Mouse (Mus musculus) hindbrain, embryonic 11.5 days (tissue): ENCODE results near the gene Atcay. TPM values are rescaled to one million over a fixed set of nuclear protein-coding genes. Genes with fewer than 3 reads are reported as not detected.

Experiments used
- ATAC-seq: fragments of 200-750 bp; cut with Nextera tagmentation; 2 replicates; pipeline ENCODE4 v1.8.0; 2017; ENCODE audit warnings: mild to moderate bottlenecking, moderate TSS enrichment, moderate library complexity; ENCODE audit not compliant: low FRiP score
- DNase-seq: peaks from one replicate; pipeline ENCODE4 v3.0.0-alpha.2; 2015; ENCODE audit warnings: low spot score
- H3K27ac ChIP-seq: fragments of 300-500 bp; sonication (generic); 2 replicates; pipeline ENCODE4 v1.5.1; 2014; ENCODE audit warnings: mild to moderate bottlenecking, low read depth, low read length
- H3K27me3 ChIP-seq: fragments of 300-500 bp; sonication (generic); 2 replicates; pipeline ENCODE4 v1.6.1; 2014; ENCODE audit warnings: mild to moderate bottlenecking, low read length, moderate library complexity, mixed read lengths; ENCODE audit not compliant: control insufficient read depth, insufficient read depth
- H3K36me3 ChIP-seq: fragments of 300-500 bp; sonication (generic); 2 replicates; pipeline ENCODE4 v1.6.1; 2014; ENCODE audit warnings: mild to moderate bottlenecking, low read length, moderate library complexity, mixed read lengths; ENCODE audit not compliant: control insufficient read depth, insufficient read depth
- H3K4me1 ChIP-seq: fragments of 300-500 bp; sonication (generic); replicated peaks from 2 replicates; pipeline ENCODE4 v1.6.1; 2014; ENCODE audit warnings: low read length, mixed read lengths; ENCODE audit not compliant: control insufficient read depth, insufficient read depth
- H3K4me2 ChIP-seq: fragments of 300-500 bp; sonication (generic); replicated peaks from 2 replicates; pipeline ENCODE4 v1.6.1; 2014; ENCODE audit warnings: mild to moderate bottlenecking, low read depth, low read length
- H3K4me3 ChIP-seq: fragments of 300-500 bp; sonication (generic); 2 replicates; pipeline ENCODE4 v1.5.1; 2014; ENCODE audit warnings: low read depth, low read length
- H3K9ac ChIP-seq: fragments of 300-500 bp; sonication (generic); 2 replicates; pipeline ENCODE4 v1.6.1; 2014; ENCODE audit warnings: low read depth, low read length
- H3K9me3 ChIP-seq: fragments of 300-500 bp; sonication (generic); 2 replicates; pipeline ENCODE4 v1.6.1; 2016; ENCODE audit warnings: low read length; ENCODE audit not compliant: control insufficient read depth
- WGBS: fragments of 180-500 bp; shearing (Covaris S2); extraction: QIAGEN DNeasy Blood & Tissue Kit; methylation state at CpG from one replicate; pipeline ENCODE4 v1.1.7; 2014; 5-methylcytosine and 5-hydroxymethylcytosine counted together
- polyA plus RNA-seq: library from polyadenylated mRNA; unstranded; fragments of >200 nt; fragmentation: Nextera tagmentation; extraction: Ambion mirVana; gene quantifications from 2 replicates; pipeline ENCODE4 v1.2.1, GENCODE M21; 2014

Atcay gene
- polyA plus RNA-seq, 1 experiment from 2014 or later: 22.8 TPM

- DNase-seq (peak; percentile 99), ATAC-seq (peak; percentile 91)
- H3K27ac ChIP-seq: peak within 1 kb of the TSS; percentile 59; the same call in 1 of the 2 replicates
- H3K9me3 ChIP-seq: no peaks in the 10 kb centered on the region
- H3K4me2 ChIP-seq: peak within 1 kb of the TSS; percentile 57
- peaks cover 4% of the 10 kb centered on the region; the same call in 1 of the 2 replicates for H3K36me3 ChIP-seq
- H3K4me1 ChIP-seq: peaks cover 7% of the 10 kb centered on the region
- under 1% methylated on average over 48 of the region's 48 CpGs for WGBS
- peak within 1 kb of the TSS; percentile 77 for H3K9ac ChIP-seq
- no peaks in the 10 kb centered on the region for H3K27me3 ChIP-seq
- H3K4me3 ChIP-seq: peak within 1 kb of the TSS; percentile 67
Measured at GRCm38 (mm10) chr10:81266211-81267105, 35.8 kb upstream of the Atcay start, which contains the start of the genes Mrpl54 and Apba3. TSS of gene Mrpl54 (minus strand) at chr10:81266934. TSS of gene Apba3 (plus strand) at chr10:81266960.

DNA sequence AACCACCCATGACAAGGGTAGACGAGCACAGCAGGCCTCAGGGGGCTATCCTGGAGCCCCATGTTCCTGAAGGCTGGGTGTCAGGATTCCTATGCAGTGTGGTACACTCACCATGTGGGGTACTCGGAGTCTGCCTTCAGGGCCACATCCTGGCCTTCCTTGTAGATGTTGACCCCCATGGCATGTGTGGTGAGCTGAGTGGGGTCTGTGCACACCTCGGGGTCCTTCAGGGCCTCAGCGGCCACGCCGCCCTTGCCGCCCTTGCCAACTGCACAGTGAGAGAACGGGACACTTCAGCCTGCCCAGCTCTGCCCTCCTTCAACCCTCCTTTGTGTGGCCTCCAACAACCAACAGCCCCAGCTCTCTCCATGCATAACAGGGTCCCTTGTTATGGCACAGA is 34.9 kb upstream of the Atcay start:
- Histone ChIP-seq H3K9me3 (no peaks in the 10 kb centered on the region), H3K4me1 (peaks cover 7% of the 10 kb centered on the region), H3K27me3 (no peaks in the 10 kb centered on the region), H3K4me2 (peak overlapping the region; percentile 57), H3K36me3 (0 out of 2 replicates have a peak, but pooled peaks cover 4% of the 10 kb centered on the region), H3K4me3 (no peak overlapping the region), H3K9ac (peak overlapping the region; percentile 24; the same call in 1 of the 2 replicates), H3K27ac (no peak overlapping the region)
- DNase-seq (no peak), ATAC-seq (no peak)
- WGBS: 96% methylated on average over 8 of the region's 8 CpGs

GRCm38 (mm10) chr10:81261025-81261424 is 30.4 kb upstream of the Atcay start:
- H3K9ac ChIP-seq: no peak overlapping the region
- H3K4me2 ChIP-seq: no peak overlapping the region
- H3K27me3 ChIP-seq: peaks cover 31% of the 10 kb centered on the region
- no peaks in the 10 kb centered on the region for H3K9me3 ChIP-seq
- ATAC-seq (no peak), DNase-seq (no peak)
- H3K27ac ChIP-seq: no peak overlapping the region
- WGBS: 96% methylated on average over 4 of the region's 4 CpGs
- no peaks in the 10 kb centered on the region; the same call in none of the 2 replicates for H3K4me1 ChIP-seq
- H3K4me3 ChIP-seq: no peak overlapping the region
- H3K36me3 ChIP-seq: 0 out of 2 replicates have a peak, but pooled peaks cover 4% of the 10 kb centered on the region

DNA sequence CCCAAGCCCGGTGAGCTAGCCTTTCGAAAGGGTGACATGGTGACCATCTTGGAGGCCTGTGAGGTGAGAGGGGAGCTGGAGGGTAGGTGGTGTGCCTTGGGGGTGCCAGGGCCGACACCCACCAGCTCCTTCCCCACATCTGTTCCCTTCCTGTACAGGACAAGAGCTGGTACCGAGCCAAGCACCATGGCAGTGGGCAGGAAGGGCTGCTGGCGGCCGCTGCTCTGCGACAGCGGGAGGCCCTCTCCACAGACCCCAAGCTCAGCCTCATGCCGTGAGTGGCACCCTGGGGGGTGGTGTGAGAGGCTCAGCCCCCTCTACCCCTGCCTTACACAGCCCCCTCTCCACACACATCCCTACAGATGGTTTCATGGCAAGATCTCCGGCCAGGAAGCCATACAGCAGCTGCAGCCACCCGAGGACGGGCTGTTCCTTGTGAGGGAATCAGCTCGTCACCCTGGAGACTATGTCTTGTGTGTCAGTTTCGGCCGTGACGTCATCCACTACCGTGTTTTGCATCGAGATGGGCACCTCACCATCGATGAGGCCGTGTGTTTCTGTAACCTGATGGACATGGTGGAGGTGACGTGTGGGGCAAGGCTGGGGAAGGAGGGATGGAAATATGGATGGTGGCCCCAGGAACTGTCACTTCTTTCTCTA is 28.7 kb upstream of the Atcay start:
- no peak overlapping the region for H3K9ac ChIP-seq
- DNase-seq (no peak), ATAC-seq (peak; percentile 16; the same call in 1 of the 2 replicates)
- no peak overlapping the region for H3K27ac ChIP-seq
- no peaks in the 10 kb centered on the region for H3K36me3 ChIP-seq
- WGBS: 36% methylated on average over 21 of the region's 21 CpGs
- no peaks in the 10 kb centered on the region; the same call in 1 of the 2 replicates for H3K4me1 ChIP-seq
- H3K4me3 ChIP-seq: no peak overlapping the region
- H3K9me3 ChIP-seq: no peaks in the 10 kb centered on the region
- peaks cover 35% of the 10 kb centered on the region for H3K27me3 ChIP-seq
- H3K4me2 ChIP-seq: no peak overlapping the region

DNA sequence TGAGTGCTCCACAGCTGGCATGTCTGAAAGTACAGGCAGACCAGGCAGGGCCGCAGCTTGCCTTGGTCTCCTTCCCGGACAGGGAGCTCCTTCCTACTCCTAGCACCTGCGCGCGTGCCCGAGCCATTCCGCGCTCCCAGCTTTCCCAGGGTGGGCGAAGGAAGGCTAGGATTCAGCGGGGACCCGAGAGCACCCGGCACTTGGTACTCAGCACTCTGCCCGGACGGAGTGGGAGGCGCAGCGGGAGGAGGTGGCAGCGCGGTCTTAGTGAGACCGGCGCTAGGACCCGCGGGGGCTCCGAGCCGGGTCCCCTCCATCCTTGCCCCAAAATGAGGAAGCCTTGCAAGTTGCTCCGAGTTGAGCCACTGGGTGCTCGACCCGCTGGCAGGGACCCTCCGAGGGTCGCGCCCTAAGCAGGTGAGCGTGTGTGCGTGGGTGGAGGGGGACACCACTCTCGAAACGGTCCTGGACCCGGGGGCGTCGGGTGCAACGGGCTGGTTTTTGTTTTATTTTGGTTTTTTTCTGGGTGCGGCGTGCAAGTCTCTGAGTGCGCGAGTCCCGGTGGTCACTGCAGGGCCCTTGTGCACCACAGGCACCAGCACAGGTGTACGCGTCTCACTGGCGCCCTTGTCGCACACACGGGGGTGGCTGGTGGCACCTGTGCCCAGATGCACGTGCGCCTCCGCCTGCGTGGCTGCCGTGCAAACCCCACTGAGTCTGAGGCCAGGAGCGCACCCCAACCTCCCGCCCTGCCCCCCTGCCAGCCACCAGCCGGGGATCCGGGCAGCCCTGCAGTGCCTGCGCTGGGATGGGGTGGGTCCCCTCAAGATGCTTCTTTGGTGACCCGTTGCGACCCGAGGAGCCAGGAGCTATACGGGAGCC is 26.8 kb upstream of the Atcay start:
- ATAC-seq: no peak
- H3K4me2 ChIP-seq: peak overlapping the region; percentile 58
- peak overlapping the region; percentile 37 for H3K4me3 ChIP-seq
- no peak overlapping the region for H3K27ac ChIP-seq
- WGBS: 2% methylated on average over 61 of the region's 62 CpGs
- no peaks in the 10 kb centered on the region for H3K9me3 ChIP-seq
- peak overlapping the region; percentile 4 for H3K9ac ChIP-seq
- no peaks in the 10 kb centered on the region for H3K36me3 ChIP-seq
- peaks cover 51% of the 10 kb centered on the region for H3K27me3 ChIP-seq
- H3K4me1 ChIP-seq: peaks cover under 1% of the 10 kb centered on the region; the same call in 1 of the 2 replicates
- DNase-seq: peak; percentile 63

GRCm38 (mm10) chr10:81254886-81255285 is 24.3 kb upstream of the Atcay start:
- no peak overlapping the region for H3K9ac ChIP-seq
- no peak overlapping the region for H3K27ac ChIP-seq
- peaks cover 64% of the 10 kb centered on the region for H3K27me3 ChIP-seq
- H3K36me3 ChIP-seq: no peaks in the 10 kb centered on the region
- H3K4me3 ChIP-seq: no peak overlapping the region
- no peak overlapping the region for H3K4me2 ChIP-seq
- ATAC-seq (no peak), DNase-seq (no peak)
- peaks cover 5% of the 10 kb centered on the region; the same call in 1 of the 2 replicates for H3K4me1 ChIP-seq
- H3K9me3 ChIP-seq: no peaks in the 10 kb centered on the region
- WGBS: 62% methylated on average over 1 of the region's 1 CpGs

- H3K9ac ChIP-seq: no peak within 1 kb of the TSS
- H3K27ac ChIP-seq: no peak within 1 kb of the TSS
- H3K9me3 ChIP-seq: no peaks in the 10 kb centered on the region
- ATAC-seq: peak; percentile 78
- peaks cover 5% of the 10 kb centered on the region; the same call in 1 of the 2 replicates for H3K4me1 ChIP-seq
- WGBS: 10% methylated on average over 43 of the region's 44 CpGs
- peak within 1 kb of the TSS; percentile 19 for H3K4me2 ChIP-seq
- no peaks in the 10 kb centered on the region for H3K36me3 ChIP-seq
- H3K27me3 ChIP-seq: peaks cover 48% of the 10 kb centered on the region
- H3K4me3 ChIP-seq: peak within 1 kb of the TSS; percentile 1; the same call in 1 of the 2 replicates
- peak; percentile 76 for DNase-seq
Measured at GRCm38 (mm10) chr10:81252424-81253419, 22.1 kb upstream of the Atcay start, which contains the start of gene Matk. TSS of gene Matk (plus strand) at chr10:81252935.
